Mouse (Mus musculus): ENCODE measurements around the gene Rbm34. TPM values are rescaled to one million over a fixed set of nuclear protein-coding genes. Genes with fewer than 3 reads are reported as not detected.
A peak's percentile ranks its signal among the peaks of the same experiment; 100 is the strongest.

Rbm34 gene
- polyA plus RNA-seq, 1 experiment from 2014 or later = 24.8 TPM

DNA sequence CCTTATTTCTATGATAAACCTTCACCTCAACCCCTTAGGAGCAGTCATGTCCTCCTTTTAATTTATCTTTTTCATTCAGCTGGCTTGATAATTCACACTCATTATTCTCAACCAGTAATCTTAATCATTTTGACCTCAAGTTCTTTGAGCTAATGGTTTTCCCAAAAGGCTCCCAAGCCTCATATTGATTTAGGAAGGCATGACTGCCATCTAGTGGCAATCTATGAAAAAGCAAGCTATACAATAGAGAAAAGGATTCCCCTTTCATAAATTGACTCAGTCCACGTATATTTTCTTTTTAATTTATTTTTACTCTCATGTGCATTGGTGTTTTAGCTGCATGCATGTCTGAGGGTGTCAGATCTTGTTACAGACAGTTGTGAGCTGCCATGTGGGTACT, 4.8 kb upstream of the Rbm34 start:
- H3K4me2 ChIP-seq = no peak overlapping the region
- H3K27ac ChIP-seq = no peak overlapping the region
- no peak for ATAC-seq (replicated peaks)
- no peak overlapping the region for H3K9ac ChIP-seq
- 0 out of 2 replicates have a peak, but pooled peaks cover 12% of the 10 kb centered on the region for H3K27me3 ChIP-seq (replicated peaks)
- H3K4me3 ChIP-seq = no peak overlapping the region
- H3K36me3 ChIP-seq (replicated peaks) = no peaks in the 10 kb centered on the region
- WGBS = 17% methylated on average over 1 of the region's 1 CpGs
- H3K4me1 ChIP-seq = 0 out of 2 replicates have a peak, but pooled peaks cover 4% of the 10 kb centered on the region
- H3K9me3 ChIP-seq = no peaks in the 10 kb centered on the region

GRCm38 (mm10) chr8:126974511-126974910, 3.6 kb upstream of the Rbm34 start:
- peaks cover 10% of the 10 kb centered on the region for H3K4me1 ChIP-seq
- 78% methylated on average over 4 of the region's 4 CpGs for WGBS
- H3K36me3 ChIP-seq (replicated peaks) = no peaks in the 10 kb centered on the region

DNA sequence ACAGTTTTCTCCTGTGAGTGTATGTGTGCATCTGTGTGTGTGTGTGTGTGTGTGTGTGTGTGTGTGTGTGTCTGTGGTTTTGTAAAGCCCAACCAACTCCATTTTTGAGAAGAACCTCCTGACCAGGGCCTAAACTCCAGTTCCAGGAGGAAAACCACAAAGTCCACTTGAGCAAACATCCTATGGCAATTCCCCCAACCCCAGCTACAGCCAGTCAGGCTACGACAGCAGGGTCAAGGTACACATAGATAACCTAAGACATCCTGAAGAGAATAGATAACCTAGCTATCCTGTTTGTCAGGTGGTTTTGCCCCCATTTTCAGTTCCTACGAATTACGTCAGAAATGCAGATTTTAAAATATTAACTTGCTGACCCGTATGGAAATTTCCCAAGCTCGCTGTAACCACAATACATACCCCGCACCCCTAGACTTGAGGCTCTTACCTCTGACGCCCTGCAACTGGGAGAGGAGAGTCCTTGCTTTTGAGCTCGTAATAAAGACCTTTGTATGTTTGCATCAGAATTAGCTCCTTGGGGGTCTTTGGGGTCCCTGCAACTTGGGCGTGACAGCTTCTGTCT, 2.9 kb upstream of the Rbm34 start:
- Histone ChIP-seq H3K4me1 (peaks cover 15% of the 10 kb centered on the region), H3K9ac (no peak overlapping the region), H3K27me3 (replicated peaks) (0 out of 2 replicates have a peak, but pooled peaks cover 8% of the 10 kb centered on the region), H3K4me2 (no peak overlapping the region), H3K4me3 (no peak overlapping the region), H3K27ac (no peak overlapping the region), H3K9me3 (no peaks in the 10 kb centered on the region), H3K36me3 (replicated peaks) (no peaks in the 10 kb centered on the region)
- ATAC-seq (replicated peaks) = no peak
- WGBS = 74% methylated on average over 9 of the region's 9 CpGs

More at GRCm38 (mm10) chr8:126974511-126974910, 3.6 kb upstream of the Rbm34 start:
- Histone ChIP-seq H3K27me3 (replicated peaks) (0 out of 2 replicates have a peak, but pooled peaks cover 8% of the 10 kb centered on the region), H3K4me2 (no peak overlapping the region), H3K4me3 (no peak overlapping the region), H3K9me3 (no peaks in the 10 kb centered on the region), H3K27ac (no peak overlapping the region), H3K9ac (no peak overlapping the region)
- no peak for ATAC-seq (replicated peaks)

GRCm38 (mm10) chr8:126972649-126973048, 1.8 kb upstream of the Rbm34 start:
- H3K27me3 ChIP-seq (replicated peaks) = 0 out of 2 replicates have a peak, but pooled peaks cover 8% of the 10 kb centered on the region
- no peak overlapping the region for H3K4me3 ChIP-seq
- no peak overlapping the region for H3K9ac ChIP-seq
- no peak overlapping the region for H3K4me2 ChIP-seq
- no peaks in the 10 kb centered on the region for H3K36me3 ChIP-seq (replicated peaks)
- H3K4me1 ChIP-seq = peaks cover 16% of the 10 kb centered on the region
- H3K27ac ChIP-seq = no peak overlapping the region
- ATAC-seq (replicated peaks) = no peak
- H3K9me3 ChIP-seq = no peaks in the 10 kb centered on the region
- 71% methylated on average over 2 of the region's 2 CpGs for WGBS

- Histone ChIP-seq H3K4me1 (peaks cover 16% of the 10 kb centered on the region), H3K4me3 (no peak overlapping the region), H3K9ac (no peak overlapping the region), H3K4me2 (no peak overlapping the region), H3K36me3 (replicated peaks) (no peaks in the 10 kb centered on the region), H3K9me3 (no peaks in the 10 kb centered on the region), H3K27me3 (replicated peaks) (0 out of 2 replicates have a peak, but pooled peaks cover 7% of the 10 kb centered on the region), H3K27ac (no peak overlapping the region)
- 89% methylated on average over 2 of the region's 2 CpGs for WGBS
- no peak for ATAC-seq (replicated peaks)
These were observed 1.2 kb upstream of the Rbm34 start for GRCm38 (mm10) chr8:126972102-126972501.

- Histone ChIP-seq H3K9me3 (no peaks in the 10 kb centered on the region), H3K4me3 (peak overlapping the region; percentile 73), H3K4me1 (peaks cover 16% of the 10 kb centered on the region), H3K27me3 (replicated peaks) (0 out of 2 replicates have a peak, but pooled peaks cover 2% of the 10 kb centered on the region), H3K27ac (peak overlapping the region; percentile 90), H3K9ac (peak overlapping the region; percentile 46), H3K4me2 (peak overlapping the region; percentile 81), H3K36me3 (replicated peaks) (no peaks in the 10 kb centered on the region)
- ATAC-seq (replicated peaks) = peak; percentile 68
- 11% methylated on average over 13 of the region's 13 CpGs for WGBS
These were observed 418 bp upstream of the Rbm34 start for GRCm38 (mm10) chr8:126971314-126971664.

GRCm38 (mm10) chr8:126969546-126969945, 1.3 kb downstream of the Rbm34 start:
- H3K27me3 ChIP-seq (replicated peaks) = no peaks in the 10 kb centered on the region
- no peaks in the 10 kb centered on the region for H3K36me3 ChIP-seq (replicated peaks)
- ATAC-seq (replicated peaks) = no peak
- WGBS = 85% methylated on average over 1 of the region's 1 CpGs
- H3K4me2 ChIP-seq = no peak overlapping the region
- no peaks in the 10 kb centered on the region for H3K9me3 ChIP-seq
- no peak overlapping the region for H3K9ac ChIP-seq
- H3K4me1 ChIP-seq = peaks cover 16% of the 10 kb centered on the region
- no peak overlapping the region for H3K4me3 ChIP-seq
- H3K27ac ChIP-seq = no peak overlapping the region

- 94% methylated on average over 6 of the region's 6 CpGs for WGBS
- Histone ChIP-seq H3K36me3 (replicated peaks) (peaks cover 3% of the 10 kb centered on the region; the same call in 1 of the 2 replicates), H3K27ac (no peak overlapping the region), H3K9ac (no peak overlapping the region), H3K4me2 (no peak overlapping the region), H3K4me3 (no peak overlapping the region), H3K27me3 (replicated peaks) (no peaks in the 10 kb centered on the region), H3K4me1 (peaks cover 16% of the 10 kb centered on the region), H3K9me3 (no peaks in the 10 kb centered on the region)
- ATAC-seq (replicated peaks) = no peak
These were observed 2.8 kb downstream of the Rbm34 start for GRCm38 (mm10) chr8:126968107-126968506.

- ATAC-seq (replicated peaks) = no peak
- Histone ChIP-seq H3K36me3 (replicated peaks) (peaks cover 12% of the 10 kb centered on the region; the same call in 1 of the 2 replicates), H3K9me3 (no peaks in the 10 kb centered on the region), H3K4me1 (peaks cover 11% of the 10 kb centered on the region), H3K27ac (no peak overlapping the region), H3K4me2 (no peak overlapping the region), H3K9ac (no peak overlapping the region), H3K4me3 (no peak overlapping the region), H3K27me3 (replicated peaks) (no peaks in the 10 kb centered on the region)
- 90% methylated on average over 6 of the region's 6 CpGs for WGBS
These were observed 5.6 kb downstream of the Rbm34 start for GRCm38 (mm10) chr8:126965246-126965645.

DNA sequence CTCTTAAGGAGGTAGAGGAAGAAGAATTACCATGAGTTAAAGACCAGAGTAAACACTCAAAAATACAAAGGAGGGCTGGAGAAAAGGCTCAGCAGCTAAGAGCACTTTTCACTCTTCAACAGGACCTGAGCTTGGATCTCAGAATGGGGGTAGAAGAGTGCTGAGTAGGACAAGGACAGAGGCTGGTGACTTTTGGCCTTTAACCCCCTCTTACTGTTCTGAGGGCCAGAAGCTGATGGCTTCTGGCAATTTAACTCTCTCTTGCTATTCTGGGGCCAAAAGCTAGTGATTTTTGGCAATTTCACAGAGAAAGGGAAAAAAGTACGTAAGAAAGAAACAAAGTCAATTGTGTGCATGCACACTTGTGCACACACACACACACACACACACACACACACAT, 8.0 kb downstream of the Rbm34 start:
- 100% methylated on average over 1 of the region's 1 CpGs for WGBS
- H3K9ac ChIP-seq = no peak overlapping the region
- H3K36me3 ChIP-seq (replicated peaks) = peaks cover 19% of the 10 kb centered on the region; the same call in 1 of the 2 replicates
- H3K27me3 ChIP-seq (replicated peaks) = no peaks in the 10 kb centered on the region
- H3K4me3 ChIP-seq = no peak overlapping the region
- no peaks in the 10 kb centered on the region for H3K4me1 ChIP-seq
- H3K27ac ChIP-seq = no peak overlapping the region
- H3K4me2 ChIP-seq = no peak overlapping the region
- H3K9me3 ChIP-seq = no peaks in the 10 kb centered on the region
- no peak for ATAC-seq (replicated peaks)

DNA sequence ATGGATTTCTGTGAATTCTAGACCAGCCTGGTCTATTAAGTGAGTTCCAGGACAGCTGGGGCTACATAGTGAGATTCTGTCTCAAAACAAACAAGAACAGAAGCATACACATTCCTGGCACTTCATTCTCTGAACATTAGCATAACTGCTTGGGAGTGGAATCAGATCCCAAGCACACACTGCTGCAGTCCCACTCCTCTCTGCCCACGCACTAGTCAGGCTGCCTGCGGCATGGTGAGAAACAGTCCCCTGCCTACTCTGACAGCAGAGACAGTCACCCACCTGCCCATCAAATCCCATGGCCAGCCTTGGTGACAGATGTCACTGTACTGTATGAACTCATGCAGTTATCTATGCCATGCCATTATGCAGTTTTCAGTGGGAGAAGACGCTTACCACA, 9.4 kb downstream of the Rbm34 start:
- Histone ChIP-seq H3K9ac (no peak overlapping the region), H3K4me1 (no peaks in the 10 kb centered on the region), H3K36me3 (replicated peaks) (peaks cover 20% of the 10 kb centered on the region; the same call in 1 of the 2 replicates), H3K27ac (no peak overlapping the region), H3K4me2 (no peak overlapping the region), H3K27me3 (replicated peaks) (no peaks in the 10 kb centered on the region), H3K9me3 (no peaks in the 10 kb centered on the region), H3K4me3 (no peak overlapping the region)
- ATAC-seq (replicated peaks) = no peak
- WGBS = 97% methylated on average over 3 of the region's 3 CpGs

GRCm38 (mm10) chr8:126951900-126952636, 18.8 kb downstream of the Rbm34 start:
- no peak overlapping the region for H3K9ac ChIP-seq
- no peak overlapping the region for H3K27ac ChIP-seq
- H3K36me3 ChIP-seq (replicated peaks) = peaks cover 30% of the 10 kb centered on the region
- no peaks in the 10 kb centered on the region for H3K9me3 ChIP-seq
- no peak overlapping the region for H3K4me2 ChIP-seq
- H3K4me3 ChIP-seq = no peak overlapping the region
- H3K4me1 ChIP-seq = no peaks in the 10 kb centered on the region
- 85% methylated on average over 11 of the region's 11 CpGs for WGBS
- ATAC-seq (replicated peaks) = no peak
- no peaks in the 10 kb centered on the region for H3K27me3 ChIP-seq (replicated peaks)

Measured in midbrain, embryonic 15.5 days (tissue).